Mouse (Mus musculus) liver, adult 2 months (tissue): ENCODE data around the gene Zfp507. TPM values are rescaled to one million over a fixed set of nuclear protein-coding genes. Genes with fewer than 3 reads are reported as not detected.

ENCODE experiments used
- DNase-seq: peaks from one replicate; pipeline ENCODE4 v3.0.0-alpha.2; 2011; ENCODE audit warnings: low read depth, low spot score; ENCODE audit errors: extremely low read depth
- H3K27ac ChIP-seq: fragments of 200-500 bp; replicated peaks from 2 replicates; pipeline ENCODE4 v1.5.1; 2012; ENCODE audit warnings: low read depth, mild to moderate bottlenecking, control low read depth, inconsistent platforms, low read length; ENCODE audit not compliant: insufficient read depth
- H3K27me3 ChIP-seq: fragments of 200-500 bp; 2 replicates; pipeline ENCODE4 v1.6.1; 2012; ENCODE audit warnings: mild to moderate bottlenecking, moderate library complexity, low read length, inconsistent platforms; ENCODE audit not compliant: control insufficient read depth, insufficient read depth
- H3K36me3 ChIP-seq: fragments of 200-500 bp; 2 replicates; pipeline ENCODE4 v1.6.1; 2012; ENCODE audit warnings: low read length, inconsistent platforms; ENCODE audit not compliant: control insufficient read depth, insufficient read depth
- H3K4me1 ChIP-seq: fragments of 200-500 bp; 2 replicates; pipeline ENCODE4 v1.6.1; 2011; ENCODE audit warnings: low read length; ENCODE audit not compliant: control insufficient read depth, insufficient read depth
- H3K4me3 ChIP-seq: fragments of 200-500 bp; 2 replicates; pipeline ENCODE4 v1.5.1; 2011; ENCODE audit warnings: low read depth, mild to moderate bottlenecking, control low read depth, low read length, moderate library complexity; ENCODE audit not compliant: insufficient read depth
- H3K79me2 ChIP-seq: fragments of 200-500 bp; 2 replicates; pipeline ENCODE4 v1.6.1; 2012; ENCODE audit warnings: inconsistent platforms, mild to moderate bottlenecking, low read length, moderate library complexity; ENCODE audit not compliant: control insufficient read depth, insufficient read depth
- H3K9ac ChIP-seq: fragments of 200-500 bp; 2 replicates; pipeline ENCODE4 v1.6.1; 2012; ENCODE audit warnings: low read depth, mild to moderate bottlenecking, control low read depth, inconsistent platforms, low read length
- CTCF ChIP-seq: fragments of 200-500 bp; IDR thresholded peaks from 2 replicates; pipeline ENCODE4 v1.5.1; 2011; ENCODE audit warnings: low read depth, low read length, control low read depth
- POLR2A ChIP-seq: fragments of 200-500 bp; IDR thresholded peaks from 2 replicates; pipeline ENCODE4 v1.6.1; 2011; ENCODE audit warnings: low read length, control low read depth; ENCODE audit not compliant: insufficient read depth; ENCODE audit errors: extremely low read depth
- WGBS: fragments of 180-500 bp; shearing (Covaris S2); methylation state at CpG from one replicate; pipeline ENCODE4 v1.1.7; 2018; 5-methylcytosine and 5-hydroxymethylcytosine counted together
- polyA plus RNA-seq: library from polyadenylated mRNA; depleted of rRNA; stranded (reverse); fragments of >200 nt; gene quantifications from 2 replicates; pipeline ENCODE4 v1.2.3, GENCODE M21; 2012; rRNA removed
- total RNA-seq: library from RNA; depleted of rRNA; stranded (reverse); fragments of >200 nt; gene quantifications from 2 replicates; pipeline ENCODE4 v1.2.3, GENCODE M21; 2014; rRNA removed

The Zfp507 gene
- 12.2 and 14.2 TPM in 2 replicates for total RNA-seq
- 3.6 and 4.9 TPM in 2 replicates for polyA plus RNA-seq

- H3K36me3 ChIP-seq: peaks cover 19% of the 10 kb centered on the region
- TF ChIP-seq CTCF: no peak
- TF ChIP-seq POLR2A: peak; percentile 61; the same call in 1 of the 2 replicates
- 21% methylated on average over 26 of the region's 26 CpGs for WGBS
- H3K27ac ChIP-seq: peak within 1 kb of the TSS; percentile 74
- peak within 1 kb of the TSS; percentile 84 for H3K4me3 ChIP-seq
- DNase-seq: peak; percentile 56
- peaks cover 3% of the 10 kb centered on the region; the same call in 1 of the 2 replicates for H3K4me1 ChIP-seq
- no peaks in the 10 kb centered on the region for H3K27me3 ChIP-seq
- peaks cover 9% of the 10 kb centered on the region; the same call in 1 of the 2 replicates for H3K79me2 ChIP-seq
- peak within 1 kb of the TSS; percentile 93 for H3K9ac ChIP-seq
Observed at GRCm38 (mm10) chr7:35802906-35803595, at the start of gene Zfp507. Gene Zfp507 (minus strand): TSS chr7:35803003.

- no peak overlapping the region for H3K9ac ChIP-seq
- DNase-seq: no peak
- H3K36me3 ChIP-seq: no peaks in the 10 kb centered on the region
- no peak overlapping the region for H3K4me3 ChIP-seq
- WGBS: 85% methylated on average over 5 of the region's 5 CpGs
- H3K27ac ChIP-seq: no peak overlapping the region
- no peaks in the 10 kb centered on the region for H3K27me3 ChIP-seq
- no peaks in the 10 kb centered on the region for H3K4me1 ChIP-seq
- TF ChIP-seq CTCF (no peak), POLR2A (no peak)
- no peaks in the 10 kb centered on the region for H3K79me2 ChIP-seq
Observed at GRCm38 (mm10) chr7:35850426-35850825, 47.6 kb upstream of the Zfp507 start.

- no peak for TF ChIP-seq CTCF
- TF ChIP-seq POLR2A: no peak
- H3K27me3 ChIP-seq: no peaks in the 10 kb centered on the region
- DNase-seq: no peak
- no peak overlapping the region for H3K4me3 ChIP-seq
- H3K4me1 ChIP-seq: no peaks in the 10 kb centered on the region
- no peaks in the 10 kb centered on the region for H3K36me3 ChIP-seq
- WGBS: 82% methylated on average over 14 of the region's 14 CpGs
- H3K9ac ChIP-seq: no peak overlapping the region
- H3K79me2 ChIP-seq: no peaks in the 10 kb centered on the region
- H3K27ac ChIP-seq: no peak overlapping the region
Observed at GRCm38 (mm10) chr7:35848526-35848925, 45.7 kb upstream of the Zfp507 start.

GRCm38 (mm10) chr7:35840504-35840903 is 37.7 kb upstream of the Zfp507 start:
- Histone ChIP-seq H3K79me2 (no peaks in the 10 kb centered on the region), H3K27me3 (no peaks in the 10 kb centered on the region), H3K27ac (no peak overlapping the region), H3K36me3 (no peaks in the 10 kb centered on the region), H3K4me1 (peaks cover 5% of the 10 kb centered on the region; the same call in 1 of the 2 replicates), H3K4me3 (no peak overlapping the region), H3K9ac (no peak overlapping the region)
- TF ChIP-seq CTCF: no peak
- no peak for TF ChIP-seq POLR2A
- WGBS: 69% methylated on average over 4 of the region's 4 CpGs
- DNase-seq: no peak

- no peaks in the 10 kb centered on the region for H3K79me2 ChIP-seq
- no peaks in the 10 kb centered on the region for H3K27me3 ChIP-seq
- no peak overlapping the region for H3K27ac ChIP-seq
- peak overlapping the region; percentile 6; the same call in 1 of the 2 replicates for H3K4me3 ChIP-seq
- H3K4me1 ChIP-seq: peaks cover 5% of the 10 kb centered on the region; the same call in 1 of the 2 replicates
- DNase-seq: peak; percentile 91
- WGBS: 5% methylated on average over 19 of the region's 19 CpGs
- H3K36me3 ChIP-seq: no peaks in the 10 kb centered on the region
- TF ChIP-seq CTCF: no peak
- TF ChIP-seq POLR2A: no peak
- no peak overlapping the region for H3K9ac ChIP-seq
Observed at GRCm38 (mm10) chr7:35836851-35837250, 34.0 kb upstream of the Zfp507 start.

- peaks cover 5% of the 10 kb centered on the region; the same call in 1 of the 2 replicates for H3K4me1 ChIP-seq
- H3K27me3 ChIP-seq: no peaks in the 10 kb centered on the region
- TF ChIP-seq CTCF: no peak
- no peak for TF ChIP-seq POLR2A
- no peak overlapping the region for H3K9ac ChIP-seq
- no peak overlapping the region for H3K27ac ChIP-seq
- H3K4me3 ChIP-seq: no peak overlapping the region
- DNase-seq: no peak
- no peaks in the 10 kb centered on the region for H3K36me3 ChIP-seq
- H3K79me2 ChIP-seq: no peaks in the 10 kb centered on the region
- 16% methylated on average over 3 of the region's 3 CpGs for WGBS
Observed at GRCm38 (mm10) chr7:35836415-35836814, 33.6 kb upstream of the Zfp507 start.
